Mouse (Mus musculus): Measurements from ENCODE around the gene Pias1. TPM values are rescaled to one million over a fixed set of nuclear protein-coding genes. Genes with fewer than 3 reads are reported as not detected.

Pias1 gene
- 10 to 100 TPM; 24.6 to 26.2 TPM for total RNA-seq (2021)
- long read RNA-seq, experiment 1, full-length matches to known transcripts, result 17 of 23 reads
- long read RNA-seq, experiment 1, partial matches to known transcripts, result 0 of 23 reads
- long read RNA-seq, experiment 1, other reads (novel, unspliced or antisense), result 6 of 23 reads
- long read RNA-seq, experiment 2, full-length matches to known transcripts, result 17 of 28 reads
- long read RNA-seq, experiment 2, partial matches to known transcripts, result 5 of 28 reads
- long read RNA-seq, experiment 2, other reads (novel, unspliced or antisense), result 6 of 28 reads

DNA sequence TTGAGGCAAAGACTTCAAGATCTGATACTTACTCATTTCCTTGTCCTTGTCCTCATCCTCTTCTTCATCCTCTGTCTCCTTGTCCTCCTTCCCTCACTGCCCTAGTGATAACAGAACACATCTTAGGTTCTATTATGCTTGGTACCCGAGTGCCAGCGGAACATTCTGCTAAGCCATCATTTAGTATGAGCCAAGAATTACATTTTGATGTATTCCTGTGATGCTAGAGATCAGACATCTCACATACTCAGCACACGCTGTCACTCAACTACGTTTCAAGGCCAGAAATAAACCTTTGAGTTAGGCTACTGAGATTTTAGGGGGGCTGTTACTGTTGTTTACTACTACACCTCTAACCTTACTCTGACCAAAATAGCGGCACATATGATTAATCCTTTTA, at the start of gene Pias1:
Gene Pias1 (minus strand): TSS at position 101 of the 400 bp plus-strand sequence.
- intact Hi-C loops (cut with DNase I), result no loop called here
- no peak for DNase-seq

DNA sequence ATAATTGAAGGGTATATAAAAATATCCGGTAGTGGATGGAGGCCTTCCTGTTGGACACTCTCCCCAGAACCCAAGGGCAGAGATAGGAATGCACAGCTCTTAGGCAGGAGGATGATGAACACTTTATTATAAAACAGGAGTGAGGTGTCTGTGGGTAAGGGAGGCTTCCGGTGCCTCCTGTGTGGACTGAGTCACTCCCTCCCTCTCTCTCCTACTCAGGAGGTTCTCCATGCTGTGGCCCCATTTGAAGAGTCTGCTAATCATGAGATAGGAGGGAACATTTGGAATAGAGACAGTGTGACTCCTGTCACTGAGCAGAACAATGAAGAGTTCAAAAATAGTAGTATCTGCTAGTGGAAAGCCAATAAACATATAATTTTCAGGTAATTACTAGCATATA, 47.7 kb upstream of the Pias1 start:
- DNase-seq, result no peak
- intact Hi-C loops (cut with DNase I), result no loop called here

DNA sequence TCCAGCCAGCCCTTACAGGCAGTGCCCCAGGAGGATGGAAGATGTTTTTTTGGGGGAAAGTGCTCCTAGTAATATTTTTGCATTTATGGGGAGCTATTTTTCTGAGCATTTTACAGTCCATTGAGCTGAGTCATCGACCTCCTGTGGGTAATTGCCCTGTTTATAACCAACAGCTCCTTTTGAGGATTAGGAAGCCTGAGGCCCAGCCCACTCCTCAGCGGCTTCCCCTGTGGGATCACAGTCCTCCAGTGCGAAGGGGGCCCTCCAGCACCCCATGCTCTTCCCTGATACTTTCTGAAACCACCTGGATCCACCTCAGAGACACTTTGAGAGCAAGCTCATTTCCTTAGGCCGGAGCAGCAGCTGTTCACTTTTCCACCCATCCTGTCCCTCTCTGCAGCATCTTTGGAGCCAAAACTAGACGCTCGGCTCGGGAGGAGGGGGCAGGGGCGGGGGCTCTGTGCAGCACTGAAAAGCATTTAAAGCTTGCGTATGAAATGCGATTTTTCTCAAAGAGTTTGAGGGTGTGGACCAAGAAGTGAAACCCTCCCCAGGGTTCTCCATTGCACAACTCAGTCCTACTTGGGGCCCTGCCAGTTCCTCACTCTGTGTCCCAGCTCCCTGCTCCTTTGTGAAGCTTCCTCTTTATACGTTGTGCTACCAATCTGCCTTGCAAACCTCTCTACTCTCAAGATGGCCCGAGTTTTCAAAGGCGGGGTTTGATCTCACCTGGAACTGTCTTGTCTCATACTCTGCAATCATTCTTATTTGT, 43.5 kb upstream of the Pias1 start:
- intact Hi-C loops (cut with DNase I), result no loop called here
- DNase-seq, result peak; percentile 78 to 81

DNA sequence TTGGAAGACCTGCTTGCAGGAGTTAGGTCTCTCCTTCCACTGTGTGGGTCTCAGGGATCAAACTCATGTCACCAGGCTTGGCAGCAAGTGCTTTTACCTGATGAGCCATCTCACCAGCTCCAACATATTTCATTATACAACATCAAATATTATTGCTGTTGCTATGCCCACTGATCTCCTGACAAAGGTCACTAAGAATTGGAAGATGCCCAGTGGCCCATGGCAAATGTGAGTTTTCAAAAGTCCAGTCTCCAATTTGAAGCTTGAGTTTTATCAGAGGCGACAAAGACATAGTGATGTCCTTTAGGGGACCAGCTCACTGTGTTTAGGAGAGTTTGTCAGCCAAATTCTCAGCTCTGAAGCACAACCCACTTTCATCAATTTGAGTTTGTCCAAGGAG, 34.8 kb upstream of the Pias1 start:
- intact Hi-C loops (cut with DNase I), result no loop called here
- no peak for DNase-seq

DNA sequence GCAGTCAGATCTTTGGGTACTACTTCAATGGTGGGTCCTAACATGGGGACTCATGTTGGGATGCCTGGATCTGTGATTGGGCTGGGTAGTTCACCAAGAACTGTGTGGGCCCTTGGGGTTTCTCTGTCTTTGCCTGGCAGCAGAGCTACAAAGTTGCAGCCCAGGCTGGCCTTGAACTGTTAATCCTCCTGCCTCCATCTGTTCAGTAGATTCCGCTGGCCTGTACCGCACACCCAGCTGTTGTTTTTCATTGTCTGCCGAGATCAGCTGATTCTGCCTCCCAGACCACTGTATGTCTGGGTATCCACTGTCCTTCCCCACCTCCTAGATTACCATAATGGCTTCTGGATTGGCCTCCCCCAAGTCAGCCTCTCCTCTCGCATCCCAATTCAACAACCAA, 19.6 kb upstream of the Pias1 start:
- intact Hi-C loops (cut with DNase I), result no loop called here
- no peak for DNase-seq

DNA sequence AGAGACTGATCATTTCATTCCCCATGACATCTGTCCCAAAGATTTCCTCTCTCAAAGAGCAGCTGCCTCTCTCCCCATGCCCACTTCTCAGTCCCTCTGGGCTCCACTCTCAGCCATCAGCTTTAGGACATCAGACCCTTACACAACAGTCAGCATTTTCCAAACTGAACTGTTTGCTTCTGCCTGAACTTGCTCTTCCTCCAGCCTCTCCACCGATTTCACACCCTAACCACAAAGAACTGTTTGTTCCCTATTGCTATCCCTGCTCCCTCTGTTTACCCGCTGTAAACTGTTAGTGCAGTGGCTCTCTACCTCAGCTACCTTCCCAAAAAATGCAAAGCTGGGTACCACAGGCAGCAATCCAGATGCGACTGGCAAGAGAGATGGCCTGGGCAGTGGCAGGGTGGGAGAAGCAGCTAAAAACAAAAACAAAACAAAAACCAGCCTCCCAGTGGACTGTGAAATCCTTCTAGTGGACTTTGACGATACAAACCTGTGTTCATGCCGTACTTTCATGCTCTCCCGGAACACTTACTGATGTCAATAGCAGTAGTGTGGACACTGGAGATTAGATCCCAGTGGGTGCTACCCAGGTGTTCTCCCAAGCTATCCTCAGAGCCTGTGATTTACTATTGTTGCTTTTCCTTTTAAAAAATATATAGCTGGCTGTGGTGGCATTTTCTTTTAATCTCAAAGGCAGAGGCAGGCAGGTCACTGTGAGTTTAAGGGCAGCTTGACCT, 18.5 kb upstream of the Pias1 start:
- intact Hi-C loops (cut with DNase I), result no loop called here
- no peak for DNase-seq

DNA sequence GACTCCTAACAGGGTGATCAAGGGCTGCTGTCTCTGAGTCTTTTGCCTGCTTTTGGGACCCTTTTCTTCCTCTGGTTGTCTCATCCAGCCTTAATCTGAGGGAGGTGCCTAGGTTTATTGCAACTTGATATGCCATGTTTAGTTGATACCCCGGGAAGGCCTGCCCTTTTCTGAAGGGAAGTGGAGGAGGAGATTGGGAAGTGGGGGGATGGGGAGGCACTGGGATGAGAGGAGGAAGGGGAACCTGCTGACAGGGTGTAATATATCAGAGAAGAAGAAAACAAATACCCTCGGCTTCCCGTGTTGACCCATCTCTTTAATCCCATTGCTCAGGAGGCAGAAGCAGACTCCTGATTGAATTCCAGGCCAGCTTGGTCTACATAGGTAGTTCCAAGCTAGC, 10.8 kb upstream of the Pias1 start:
- intact Hi-C loops (cut with DNase I), result no loop called here
- no peak for DNase-seq

DNA sequence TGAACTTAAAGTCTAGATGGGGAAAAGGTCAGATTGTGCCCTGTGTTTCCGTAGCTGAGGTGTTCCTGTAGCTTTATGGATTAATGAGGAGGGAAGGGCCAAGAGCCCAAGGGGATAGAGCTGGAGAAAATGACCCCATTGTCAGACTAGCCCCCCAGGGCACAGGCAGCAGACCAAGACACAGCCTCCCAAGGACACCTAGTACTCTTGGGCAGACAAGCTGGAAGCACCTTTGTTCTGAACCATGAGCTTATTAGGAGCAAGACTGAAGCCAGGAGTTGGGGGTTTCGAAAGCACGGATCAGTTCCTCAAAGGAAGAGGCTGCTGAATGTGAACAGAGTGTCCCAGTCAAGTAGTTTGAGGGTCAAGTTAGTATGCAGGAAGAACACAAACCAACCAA, 9.9 kb upstream of the Pias1 start:
- DNase-seq, result no peak
- intact Hi-C loops (cut with DNase I), result no loop called here

DNA sequence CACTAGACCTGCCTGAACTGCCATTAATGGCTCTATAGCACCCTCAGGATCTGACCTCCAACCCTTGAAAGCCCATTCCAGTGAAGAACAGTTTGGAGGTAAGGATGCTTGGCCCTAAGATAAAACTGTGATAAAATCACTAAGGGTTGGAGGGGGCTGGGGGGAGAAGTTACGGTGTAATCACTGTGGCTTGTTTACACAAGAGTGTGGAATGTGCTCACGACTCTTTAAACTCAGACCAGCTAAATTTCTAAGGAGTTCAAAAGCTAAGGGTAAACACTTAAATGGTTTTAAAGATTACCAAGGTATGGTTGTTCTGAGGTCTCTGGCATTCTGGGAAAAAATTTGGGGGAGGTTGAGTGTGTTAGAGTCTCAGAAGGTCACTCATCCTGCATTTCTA, 7.5 kb upstream of the Pias1 start:
- intact Hi-C loops (cut with DNase I), result no loop called here

DNA sequence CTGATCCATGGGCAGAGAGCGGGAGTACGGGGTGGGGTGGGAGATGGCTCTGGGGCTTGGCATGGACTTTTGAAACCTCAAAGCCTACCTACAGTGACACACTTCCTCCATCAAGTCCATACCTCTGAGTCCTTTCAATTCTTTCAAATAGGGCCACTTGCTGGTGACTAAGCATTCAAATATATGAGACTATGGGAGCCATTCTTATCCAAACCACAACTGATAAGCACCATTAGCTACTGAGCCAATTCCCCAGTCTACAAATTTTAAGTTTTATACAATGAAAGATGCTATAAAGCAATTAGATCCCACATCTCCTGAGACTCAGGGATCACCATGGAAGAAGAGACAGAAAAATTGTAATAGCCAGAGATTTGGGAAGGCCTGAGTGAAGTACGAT, 2.4 kb upstream of the Pias1 start:
- DNase-seq, result no peak
- intact Hi-C loops (cut with DNase I), result no loop called here

More for the DNA sequence above, 7.5 kb upstream of the Pias1 start:
- no peak for DNase-seq

DNA sequence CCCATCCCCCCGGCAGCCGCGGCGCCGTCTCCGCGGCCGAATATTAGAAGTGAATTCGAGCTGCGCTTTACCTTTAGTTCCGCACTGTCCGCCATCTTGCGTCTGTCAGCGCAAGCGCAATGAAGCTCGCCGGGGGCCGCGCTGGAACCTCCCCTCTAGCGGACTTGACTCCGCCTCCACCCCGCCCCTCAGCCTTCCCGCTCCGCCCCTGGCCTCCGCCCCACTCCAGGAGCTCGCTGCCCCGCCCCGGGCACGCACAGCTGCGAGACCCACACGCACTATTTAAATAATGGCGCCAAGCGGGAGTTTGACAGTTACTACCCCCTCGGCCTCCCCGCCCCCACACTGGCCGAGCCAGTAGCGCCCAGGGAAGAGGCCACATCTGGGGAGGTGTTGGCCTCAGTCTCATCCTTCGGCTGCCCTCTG, 6.9 kb downstream of the Pias1 start:
- peak; percentile 98 to 99 for DNase-seq

DNA sequence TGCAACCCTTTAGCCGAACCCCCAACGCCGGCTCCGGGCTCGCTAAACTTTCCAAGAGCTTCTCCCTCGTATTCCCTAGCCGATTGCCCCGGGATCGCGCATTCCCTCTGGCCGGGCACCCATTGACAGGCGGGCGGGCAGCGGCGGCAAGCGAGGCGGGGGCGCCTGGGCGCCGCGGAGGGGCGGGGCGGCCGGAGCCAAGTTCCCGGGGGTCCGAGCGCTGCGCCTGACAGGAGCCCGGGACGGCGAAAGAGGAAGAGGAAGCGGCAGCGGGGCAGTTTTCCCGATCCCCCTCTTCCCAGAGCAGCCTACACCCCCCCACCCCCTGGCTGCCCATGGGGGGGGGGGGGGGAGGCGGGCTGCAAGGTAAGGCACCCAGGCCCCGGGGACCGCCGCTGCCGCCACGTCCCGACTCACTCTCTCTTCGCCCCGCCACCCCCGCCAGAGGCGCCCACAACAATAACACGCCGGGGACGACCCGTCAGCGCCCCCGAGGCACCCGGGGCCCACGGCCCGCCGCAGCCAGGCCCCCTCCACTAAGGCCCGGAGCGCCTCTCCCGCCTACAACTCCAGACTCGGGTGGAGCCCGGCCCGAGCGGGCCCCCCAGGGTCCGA, 7.5 kb downstream of the Pias1 start:
- DNase-seq, result peak; percentile 45 to 47
- intact Hi-C loops (cut with DNase I), result loop anchor here (2.0 to 5.0 kb wide), 2 partner anchors 127 to 145 kb away; no protein-coding TSS in a partner anchor

More for the DNA sequence above, 6.9 kb downstream of the Pias1 start:
- intact Hi-C loops (cut with DNase I), result loop anchor here (2.0 to 5.0 kb wide), 2 partner anchors 127 to 144 kb away; no protein-coding TSS in a partner anchor

DNA sequence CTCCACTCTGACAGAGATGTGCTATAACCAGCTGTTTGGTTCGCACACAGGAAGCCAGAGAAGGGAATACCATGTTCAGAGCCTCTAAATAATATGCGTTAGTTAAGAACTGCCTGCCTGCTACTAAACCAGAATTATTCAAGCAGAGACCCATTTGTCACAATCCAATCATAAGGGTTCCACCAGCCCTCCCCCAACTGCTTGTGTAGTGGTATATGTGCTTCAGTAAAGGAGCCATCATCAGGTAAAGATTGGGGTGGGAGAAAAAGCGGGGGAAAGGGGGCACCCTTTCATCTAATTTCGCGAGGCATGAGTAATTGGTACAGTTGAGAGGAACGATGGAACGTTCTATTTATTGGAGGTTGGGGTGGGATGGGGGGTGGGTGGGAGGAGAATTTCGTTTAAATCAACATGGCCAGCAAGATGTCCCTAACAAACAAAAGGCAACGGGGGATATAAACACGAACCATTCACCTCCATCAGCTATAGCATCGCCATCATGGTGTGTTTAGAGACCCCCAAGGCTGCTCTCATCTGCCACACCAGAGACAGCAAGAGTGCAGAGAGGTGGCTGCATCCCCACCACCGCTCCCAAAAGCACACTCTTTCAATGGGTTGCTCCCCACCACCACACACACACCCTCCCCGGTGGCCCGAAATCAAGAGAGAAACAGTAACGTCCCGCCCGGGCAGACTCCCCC, 8.1 kb downstream of the Pias1 start:
- no peak for DNase-seq
- intact Hi-C loops (cut with DNase I), result loop anchor here (2.0 to 5.0 kb wide), 2 partner anchors 128 to 145 kb away; no protein-coding TSS in a partner anchor

DNA sequence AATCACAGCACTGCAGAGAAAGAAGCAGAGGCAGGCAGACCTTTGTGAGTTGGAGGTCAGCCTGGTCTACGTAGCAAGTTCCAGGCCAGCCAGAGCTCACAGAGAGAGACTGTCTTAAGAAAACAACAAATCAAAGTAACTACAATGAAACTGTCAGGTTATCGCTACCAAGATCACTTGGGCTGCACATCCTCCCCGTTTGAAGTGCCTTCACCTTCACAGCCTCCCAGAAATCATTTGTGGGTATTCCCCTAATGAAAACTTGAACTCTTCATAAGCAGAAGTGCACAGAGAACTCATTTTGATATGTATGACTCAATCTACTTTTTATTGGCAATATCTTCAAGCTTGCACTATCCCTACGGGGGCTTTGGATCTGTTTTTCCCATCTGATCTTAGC, 10.6 kb downstream of the Pias1 start:
- no peak for DNase-seq
- intact Hi-C loops (cut with DNase I), result no loop called here

DNA sequence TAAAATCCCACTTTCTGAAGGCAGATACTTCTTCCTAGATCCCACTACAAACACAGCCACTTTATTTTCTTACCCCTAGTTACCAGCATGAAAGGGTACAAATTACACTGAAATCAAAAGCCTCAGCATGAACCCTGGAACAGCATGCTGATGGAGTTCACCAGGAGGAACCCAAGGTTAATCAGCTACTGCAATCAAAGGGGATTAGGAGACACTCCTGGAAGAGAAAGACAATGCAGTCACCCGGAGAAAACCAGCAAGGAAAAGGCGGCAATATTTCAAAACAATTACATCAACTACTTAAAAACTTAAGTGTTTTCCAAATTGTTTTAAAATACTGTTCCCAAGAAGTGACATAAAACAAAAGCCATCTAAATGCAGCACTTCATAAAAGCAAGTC, 11.9 kb downstream of the Pias1 start:
- intact Hi-C loops (cut with DNase I), result no loop called here
- no peak for DNase-seq

DNA sequence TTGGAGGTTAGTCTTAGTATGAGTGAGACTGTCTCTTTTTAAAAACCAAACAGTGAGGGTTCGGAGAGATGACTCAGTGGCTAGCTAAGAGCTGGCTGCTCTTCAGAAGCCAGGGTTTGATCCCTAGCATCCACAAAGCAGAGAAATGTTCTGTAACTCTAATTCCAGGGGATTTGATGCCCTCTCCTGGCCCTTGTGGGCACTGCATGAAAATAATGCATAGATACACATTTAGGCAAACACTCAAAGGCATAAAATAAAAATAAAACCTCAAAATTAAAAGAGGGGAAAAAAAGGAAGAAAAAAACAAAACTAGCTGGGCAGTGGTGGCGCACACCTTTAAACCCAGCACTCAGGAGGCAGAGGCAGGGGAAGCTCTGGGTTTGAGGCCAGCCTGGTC, 13.3 kb downstream of the Pias1 start:
- DNase-seq, result peak; percentile 11 to 20
- intact Hi-C loops (cut with DNase I), result no loop called here

DNA sequence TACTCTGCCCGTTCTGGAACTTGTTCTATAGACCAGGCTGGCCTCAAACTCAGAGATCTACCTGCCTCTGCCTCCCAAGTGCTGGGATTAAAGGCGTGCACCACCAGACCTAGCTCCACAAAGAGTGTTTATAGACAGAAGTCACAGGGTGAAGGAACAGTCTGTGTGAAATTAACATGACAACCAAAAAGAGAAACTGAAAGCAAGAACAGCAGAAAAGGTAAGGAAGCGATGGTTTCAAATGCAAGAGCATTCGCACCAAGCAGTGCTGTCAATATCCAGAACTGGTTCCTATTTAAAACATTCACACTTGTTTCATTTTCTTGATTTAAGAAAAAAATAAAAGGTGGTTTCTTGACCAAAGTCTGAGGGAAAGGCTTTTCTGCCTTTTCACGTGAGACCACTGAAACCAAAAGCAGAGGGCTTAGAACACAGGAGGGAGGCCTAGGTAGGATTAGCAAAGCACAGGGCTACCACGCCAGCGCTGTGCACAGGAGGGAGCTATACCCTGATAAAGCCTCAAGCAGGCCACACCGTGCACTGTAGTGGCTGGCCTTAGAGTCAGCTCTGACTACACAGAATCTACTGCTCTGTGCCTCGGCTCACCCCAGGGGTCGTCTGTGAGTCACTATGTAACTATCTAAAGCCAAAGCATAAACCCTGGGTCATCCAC, 15.5 kb downstream of the Pias1 start:
- intact Hi-C loops (cut with DNase I), result no loop called here
- peak; percentile 29 to 61 for DNase-seq

DNA sequence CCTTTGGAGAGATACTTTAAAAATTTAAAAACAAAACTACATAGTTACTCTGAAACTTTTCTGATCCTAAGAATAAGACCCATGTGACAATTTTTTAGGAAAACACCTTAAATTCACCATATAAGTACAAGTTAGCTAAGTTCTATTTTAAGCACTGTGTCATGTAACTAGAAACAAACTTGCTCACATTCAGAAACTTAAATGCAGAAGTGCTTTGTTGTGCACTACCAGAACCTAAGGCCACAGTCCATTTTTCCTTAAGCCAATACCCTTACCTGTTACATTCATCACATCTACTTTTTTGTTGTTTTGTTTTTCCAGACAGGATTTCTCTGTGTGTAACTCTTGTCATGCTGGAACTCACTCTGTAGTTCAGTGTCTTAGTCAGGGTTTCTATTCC, 17.4 kb downstream of the Pias1 start:
- DNase-seq, result no peak
- intact Hi-C loops (cut with DNase I), result no loop called here

DNA sequence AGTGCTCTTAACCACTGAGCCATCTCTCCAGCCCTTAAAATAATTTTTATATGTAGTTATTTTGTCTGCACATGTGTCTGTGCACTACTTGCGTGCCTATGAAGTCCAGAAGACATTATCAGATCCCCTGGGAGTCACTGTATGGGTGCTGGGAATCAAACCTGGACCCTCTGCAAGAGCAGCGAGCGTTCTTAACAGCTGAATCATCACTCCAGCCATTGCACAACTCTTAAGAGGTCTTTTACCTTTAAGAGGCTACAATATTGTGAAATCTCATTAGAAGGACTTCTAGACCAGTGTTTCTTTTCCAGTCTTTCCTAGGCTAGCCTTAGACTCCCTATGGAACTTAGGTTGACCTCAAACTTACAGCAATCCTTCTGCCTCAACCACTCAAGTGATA, 21.7 kb downstream of the Pias1 start:
- no peak for DNase-seq
- intact Hi-C loops (cut with DNase I), result loop anchor here (5.0 kb wide), 1 partner anchor 34 kb away; no protein-coding TSS in a partner anchor

DNA sequence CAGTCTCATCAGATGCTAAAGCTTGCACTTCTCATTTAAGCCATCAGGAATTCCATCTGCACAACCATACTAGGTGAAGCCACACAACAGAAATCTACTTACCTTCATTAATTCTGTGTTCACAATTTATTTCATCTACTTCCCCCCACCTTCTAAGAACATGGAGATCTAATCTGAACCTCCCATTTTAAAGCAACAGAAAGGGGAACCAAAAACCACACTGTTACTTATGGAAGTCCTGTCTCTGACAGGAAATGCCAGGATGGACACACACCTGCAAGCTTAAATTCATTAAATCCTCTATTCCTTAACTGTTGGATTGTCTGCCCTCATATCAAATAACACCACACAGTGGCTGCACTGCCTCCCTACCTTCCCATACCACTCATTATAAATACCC, 35.0 kb downstream of the Pias1 start:
- intact Hi-C loops (cut with DNase I), result no loop called here
- DNase-seq, result no peak

Data from heart, postnatal 14 days (tissue).